Mouse (Mus musculus) cerebellum, adult 2 months (tissue): ENCODE data around the gene AA986860. TPM values are rescaled to one million over a fixed set of nuclear protein-coding genes. Genes with fewer than 3 reads are reported as not detected.

ENCODE experiments used
- DNase-seq, 2 experiments: peaks; one replicate each; pipeline ENCODE4 v3.0.0; 2021
- H3K27ac ChIP-seq: fragments of 200-500 bp; 2 replicates; pipeline ENCODE4 v1.5.1; 2012; ENCODE audit warnings: low read length, control low read depth, inconsistent platforms; ENCODE audit not compliant: insufficient read depth
- H3K27me3 ChIP-seq: fragments of 200-500 bp; 2 replicates; pipeline ENCODE4 v1.6.1; 2012; ENCODE audit warnings: inconsistent platforms, mild to moderate bottlenecking, low read length, moderate library complexity; ENCODE audit not compliant: control insufficient read depth, insufficient read depth
- H3K4me1 ChIP-seq: fragments of 200-500 bp; 2 replicates; pipeline ENCODE4 v1.6.1; 2011; ENCODE audit warnings: low read length; ENCODE audit not compliant: control insufficient read depth, insufficient read depth
- H3K4me3 ChIP-seq: fragments of 200-500 bp; replicated peaks from 2 replicates; pipeline ENCODE3; 2011; ENCODE audit warnings: mild to moderate bottlenecking, low read depth, low read length, control low read depth; ENCODE audit not compliant: insufficient read depth
- CTCF ChIP-seq: fragments of 200-500 bp; IDR thresholded peaks from 2 replicates; pipeline ENCODE4 v1.5.1; 2011; ENCODE audit warnings: low read depth, mild to moderate bottlenecking, control low read depth, low read length, moderate library complexity, borderline replicate concordance; ENCODE audit not compliant: insufficient read depth
- POLR2A ChIP-seq: fragments of 200-500 bp; IDR thresholded peaks from 2 replicates; pipeline ENCODE4 v1.6.1; 2011; ENCODE audit warnings: low read length, control low read depth, borderline replicate concordance; ENCODE audit not compliant: insufficient read depth
- WGBS: fragments of 180-500 bp; shearing (Covaris S2); methylation state at CpG from one replicate; pipeline ENCODE4 v1.1.7; 2018; 5-methylcytosine and 5-hydroxymethylcytosine counted together
- polyA plus RNA-seq: library from polyadenylated mRNA; depleted of rRNA; stranded (reverse); fragments of >200 nt; gene quantifications from 2 replicates; pipeline ENCODE4 v1.2.3, GENCODE M21; 2012

The AA986860 gene
- polyA plus RNA-seq, 1 experiment: 2.9 TPM

GRCm38 (mm10) chr1:130744961-130745360 is 13.2 kb downstream of the AA986860 start:
- 88% methylated on average over 5 of the region's 5 CpGs for WGBS
- no peak for DNase-seq
- TF ChIP-seq POLR2A (no peak), CTCF (no peak)
- Histone ChIP-seq H3K27ac (no peak overlapping the region), H3K4me1 (peaks cover 11% of the 10 kb centered on the region), H3K4me3 (no peak overlapping the region), H3K27me3 (no peaks in the 10 kb centered on the region)

DNA sequence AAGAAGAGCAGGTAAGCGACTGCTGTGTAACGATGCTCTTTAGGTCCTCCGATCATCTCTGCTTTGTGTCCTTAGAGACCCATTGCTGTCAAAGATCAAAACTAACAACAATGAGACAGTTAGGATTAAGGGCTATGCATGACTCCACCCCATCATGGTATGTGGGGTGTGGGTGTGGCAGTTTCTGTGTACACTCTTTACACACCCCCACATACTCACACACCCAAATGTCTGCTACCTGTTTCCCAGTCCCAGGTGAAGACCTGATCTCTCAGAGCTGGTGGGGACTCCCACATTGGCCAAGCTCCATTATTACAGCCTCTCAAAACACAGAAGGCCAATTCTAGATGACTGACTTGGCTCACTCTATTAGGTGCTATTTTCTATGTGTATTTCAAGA is 13.8 kb downstream of the AA986860 start:
- Histone ChIP-seq H3K27me3 (no peaks in the 10 kb centered on the region), H3K4me3 (no peak overlapping the region), H3K27ac (no peak overlapping the region), H3K4me1 (peaks cover 6% of the 10 kb centered on the region)
- 98% methylated on average over 3 of the region's 3 CpGs for WGBS
- DNase-seq: no peak
- TF ChIP-seq CTCF (no peak), POLR2A (no peak)

- no peaks in the 10 kb centered on the region for H3K27me3 ChIP-seq
- no peak overlapping the region for H3K4me3 ChIP-seq
- H3K27ac ChIP-seq: no peak overlapping the region
- H3K4me1 ChIP-seq: no peaks in the 10 kb centered on the region
- WGBS: 88% methylated on average over 3 of the region's 3 CpGs
- no peak for TF ChIP-seq POLR2A
- TF ChIP-seq CTCF: no peak
- no peak for DNase-seq
Observed at GRCm38 (mm10) chr1:130746819-130747218, 15.0 kb downstream of the AA986860 start.

- TF ChIP-seq POLR2A: no peak
- no peak for TF ChIP-seq CTCF
- no peak for DNase-seq
- Histone ChIP-seq H3K4me1 (no peaks in the 10 kb centered on the region), H3K27ac (no peak overlapping the region), H3K27me3 (no peaks in the 10 kb centered on the region), H3K4me3 (no peak overlapping the region)
- WGBS: 84% methylated on average over 9 of the region's 9 CpGs
Observed at GRCm38 (mm10) chr1:130759689-130760088, 27.9 kb downstream of the AA986860 start.

DNA sequence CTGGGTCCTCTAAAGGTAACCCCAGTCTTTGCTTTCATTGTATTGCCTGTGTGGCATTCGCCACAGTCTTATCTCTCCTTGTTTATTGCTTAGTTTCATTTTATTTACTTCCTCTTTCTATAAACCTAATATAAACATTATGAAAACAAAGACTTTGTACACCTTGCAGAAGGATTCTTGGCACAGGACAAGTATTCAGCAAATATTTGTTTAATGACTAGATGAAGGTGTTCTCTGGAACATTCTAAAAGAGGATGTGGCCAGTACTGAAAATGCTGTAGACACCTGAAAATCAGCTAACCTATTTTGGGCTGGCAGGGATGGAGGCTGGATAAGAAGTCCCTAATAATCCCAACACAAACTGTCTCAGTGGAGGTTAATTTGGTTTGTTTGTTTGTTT is 29.8 kb downstream of the AA986860 start:
- no peak overlapping the region for H3K27ac ChIP-seq
- no peaks in the 10 kb centered on the region for H3K4me1 ChIP-seq
- no peaks in the 10 kb centered on the region for H3K27me3 ChIP-seq
- no peak overlapping the region for H3K4me3 ChIP-seq
- WGBS: 90% methylated on average over 1 of the region's 1 CpGs
- no peak for DNase-seq
- TF ChIP-seq POLR2A: no peak
- no peak for TF ChIP-seq CTCF

- Histone ChIP-seq H3K4me3 (no peak overlapping the region), H3K27me3 (no peaks in the 10 kb centered on the region), H3K27ac (no peak overlapping the region), H3K4me1 (no peaks in the 10 kb centered on the region)
- no peak for DNase-seq
- WGBS: 86% methylated on average over 3 of the region's 3 CpGs
- TF ChIP-seq POLR2A (no peak), CTCF (no peak)
Observed at GRCm38 (mm10) chr1:130762045-130762760, 30.4 kb downstream of the AA986860 start.

DNA sequence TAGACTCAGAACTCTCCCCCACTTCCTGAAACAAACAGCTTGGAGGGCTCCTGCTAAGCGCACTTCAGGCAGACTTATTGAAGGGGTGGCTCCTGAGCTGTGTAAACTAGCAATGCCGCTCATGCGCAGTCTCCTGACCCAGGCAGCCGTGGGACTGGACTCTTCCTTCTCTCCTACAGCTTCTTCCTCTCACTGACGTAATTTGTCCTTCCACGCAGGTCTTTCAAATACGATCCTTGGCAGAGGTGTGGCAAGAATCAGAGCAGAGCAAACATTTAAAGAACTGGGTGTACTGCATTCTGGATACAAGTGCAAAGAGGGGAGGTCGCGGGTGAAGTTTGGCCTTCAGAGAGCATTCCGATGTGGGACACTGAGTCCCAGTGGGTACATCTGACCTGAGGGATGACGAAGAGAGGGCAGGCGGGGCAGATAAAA is 32.3 kb downstream of the AA986860 start:
- WGBS: 88% methylated on average over 12 of the region's 12 CpGs
- Histone ChIP-seq H3K27me3 (no peaks in the 10 kb centered on the region), H3K4me3 (no peak overlapping the region), H3K4me1 (no peaks in the 10 kb centered on the region), H3K27ac (no peak overlapping the region)
- TF ChIP-seq POLR2A (no peak), CTCF (no peak)
- no peak for DNase-seq

DNA sequence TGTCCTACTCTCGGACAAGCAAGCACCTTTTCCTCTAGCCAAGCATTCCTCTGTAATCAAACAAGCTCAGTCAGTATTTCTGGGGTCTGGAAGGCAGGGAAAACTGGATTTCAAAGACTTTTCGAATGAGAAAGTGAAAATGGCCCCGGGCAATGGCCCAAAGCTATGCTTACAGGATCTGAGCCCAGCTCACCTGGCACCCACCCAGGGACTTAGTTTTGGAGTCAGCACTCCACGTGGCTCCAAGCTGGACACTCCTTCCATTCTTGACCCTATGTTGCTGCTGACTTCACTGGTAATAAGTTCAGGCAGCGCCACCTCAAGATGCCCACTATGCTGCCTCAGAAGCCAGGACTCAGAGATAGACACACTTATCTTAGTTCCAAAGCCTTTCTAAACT is 35.3 kb downstream of the AA986860 start:
- WGBS: 65% methylated on average over 5 of the region's 5 CpGs
- H3K4me1 ChIP-seq: no peaks in the 10 kb centered on the region

GRCm38 (mm10) chr1:130769925-130770324 is 38.1 kb downstream of the AA986860 start:
- Histone ChIP-seq H3K27me3 (no peaks in the 10 kb centered on the region), H3K27ac (no peak overlapping the region), H3K4me1 (no peaks in the 10 kb centered on the region), H3K4me3 (no peak overlapping the region)
- TF ChIP-seq POLR2A (no peak), CTCF (no peak)
- 81% methylated on average over 2 of the region's 2 CpGs for WGBS
- no peak for DNase-seq

More for the DNA sequence above, 35.3 kb downstream of the AA986860 start:
- TF ChIP-seq POLR2A: no peak
- Histone ChIP-seq H3K27me3 (no peaks in the 10 kb centered on the region), H3K27ac (no peak overlapping the region), H3K4me3 (no peak overlapping the region)
- no peak for DNase-seq
